Mouse (Mus musculus) lung, postnatal 0 days (tissue): Measurements from ENCODE around the gene Plp2. TPM values are rescaled to one million over a fixed set of nuclear protein-coding genes. Genes with fewer than 3 reads are reported as not detected.

ENCODE experiments used
- ATAC-seq: fragments of 200-750 bp; cut with Nextera tagmentation; 2 replicates; pipeline ENCODE4 v1.8.0; 2017; ENCODE audit warnings: moderate library complexity
- DNase-seq: peaks from one replicate; pipeline ENCODE4 v3.0.0-alpha.2; 2016; ENCODE audit warnings: low spot score
- H3K27ac ChIP-seq: fragments of 300-500 bp; sonication (generic); 2 replicates; pipeline ENCODE4 v1.5.1; 2014; ENCODE audit warnings: antibody characterized with exemption, mild to moderate bottlenecking, low read length, mixed read lengths
- H3K27me3 ChIP-seq: fragments of 300-500 bp; sonication (generic); replicated peaks from 2 replicates; pipeline ENCODE4 v1.6.1; 2014; ENCODE audit warnings: low read length, mixed read lengths; ENCODE audit not compliant: insufficient read depth
- H3K36me3 ChIP-seq: fragments of 300-500 bp; sonication (generic); 2 replicates; pipeline ENCODE4 v1.6.1; 2014; ENCODE audit warnings: low read length, mixed read lengths; ENCODE audit not compliant: insufficient read depth
- H3K4me1 ChIP-seq: fragments of 300-500 bp; sonication (generic); 2 replicates; pipeline ENCODE4 v1.6.1; 2014; ENCODE audit warnings: antibody characterized with exemption, low read depth, low read length, mixed read lengths; ENCODE audit not compliant: insufficient read depth
- H3K4me2 ChIP-seq: fragments of 300-500 bp; sonication (generic); replicated peaks from 2 replicates; pipeline ENCODE4 v1.6.1; 2014; ENCODE audit warnings: low read depth, mild to moderate bottlenecking, low read length, moderate library complexity, mixed read lengths
- H3K4me3 ChIP-seq: fragments of 300-500 bp; sonication (generic); 2 replicates; pipeline ENCODE4 v1.5.1; 2014; ENCODE audit warnings: low read depth, low read length
- H3K9ac ChIP-seq: fragments of 300-500 bp; sonication (generic); replicated peaks from 2 replicates; pipeline ENCODE4 v1.6.1; 2014; ENCODE audit warnings: low read depth, mild to moderate bottlenecking
- H3K9me3 ChIP-seq: fragments of 300-500 bp; sonication (generic); 2 replicates; pipeline ENCODE4 v1.6.1; 2016; ENCODE audit warnings: low read length, mixed read lengths
- CTCF ChIP-seq: IDR thresholded peaks from 2 replicates; pipeline ENCODE4 v1.5.1; 2016; ENCODE audit warnings: antibody characterized with exemption, mild to moderate bottlenecking
- EP300 ChIP-seq: IDR thresholded peaks from 2 replicates; pipeline ENCODE4 v1.6.1; 2016; ENCODE audit warnings: antibody characterized with exemption, mild to moderate bottlenecking, control low read depth
- WGBS: fragments of 180-500 bp; shearing (Covaris S2); extraction: QIAGEN DNeasy Blood & Tissue Kit; methylation state at CpG from one replicate; pipeline ENCODE4 v1.1.7; 2014; 5-methylcytosine and 5-hydroxymethylcytosine counted together
- polyA plus RNA-seq: library from polyadenylated mRNA; unstranded; fragments of >200 nt; fragmentation: Nextera tagmentation; extraction: Ambion mirVana; gene quantifications from 2 replicates; pipeline ENCODE4 v1.2.1, GENCODE M21; 2015

Plp2 gene
- polyA plus RNA-seq, 1 experiment from 2014 or later = 242 TPM

DNA sequence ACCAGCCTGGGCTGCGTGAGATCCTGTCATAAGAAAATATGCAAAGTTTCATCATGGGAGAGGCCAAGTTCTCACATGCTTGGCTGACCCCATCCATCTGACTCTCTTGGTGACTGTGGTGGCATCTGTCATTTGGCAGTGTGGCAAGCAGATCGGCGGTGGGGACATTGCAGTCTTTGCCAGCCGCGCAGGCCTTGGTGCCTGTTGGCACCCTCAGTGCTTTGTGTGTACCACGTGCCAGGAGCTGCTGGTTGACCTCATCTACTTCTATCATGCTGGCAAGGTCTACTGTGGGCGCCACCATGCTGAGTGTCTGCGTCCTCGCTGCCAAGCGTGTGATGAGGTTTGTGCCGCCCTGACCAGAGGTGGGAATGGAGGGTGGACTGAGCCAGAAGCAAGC, 6.4 kb downstream of the Plp2 start:
- 85% methylated on average over 9 of the region's 11 CpGs for WGBS
- no peak for DNase-seq
- H3K36me3 ChIP-seq = no peaks in the 10 kb centered on the region
- H3K27me3 ChIP-seq = no peaks in the 10 kb centered on the region
- H3K4me2 ChIP-seq = no peak overlapping the region
- ATAC-seq = no peak
- H3K9ac ChIP-seq = no peak overlapping the region
- no peaks in the 10 kb centered on the region for H3K9me3 ChIP-seq
- no peak overlapping the region for H3K27ac ChIP-seq
- TF ChIP-seq CTCF = no peak
- TF ChIP-seq EP300 = no peak
- H3K4me1 ChIP-seq = no peaks in the 10 kb centered on the region
- no peak overlapping the region for H3K4me3 ChIP-seq

DNA sequence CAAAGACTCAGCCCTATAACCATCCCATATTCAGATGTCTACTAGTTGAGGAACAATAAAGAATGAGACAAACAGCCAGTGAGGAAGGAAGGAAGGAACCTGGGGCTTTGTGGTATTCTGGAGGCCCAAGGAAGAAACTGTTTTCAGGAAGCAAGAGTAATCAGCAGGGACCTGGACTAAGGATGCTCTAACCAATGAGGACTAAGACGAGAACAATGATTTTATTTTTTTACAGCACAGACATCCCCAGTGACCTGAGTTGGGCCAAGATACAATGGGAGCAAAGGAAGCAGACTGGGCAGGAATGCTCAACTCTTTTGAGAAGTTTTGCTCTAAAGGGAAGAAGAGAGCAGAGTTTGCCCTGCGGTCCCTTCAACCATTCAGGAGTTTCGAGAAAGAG, 8.3 kb downstream of the Plp2 start:
- Histone ChIP-seq H3K4me3 (no peak overlapping the region), H3K9ac (no peak overlapping the region), H3K4me2 (no peak overlapping the region), H3K27me3 (no peaks in the 10 kb centered on the region), H3K4me1 (no peaks in the 10 kb centered on the region), H3K27ac (no peak overlapping the region), H3K9me3 (no peaks in the 10 kb centered on the region), H3K36me3 (no peaks in the 10 kb centered on the region)
- DNase-seq (no peak), ATAC-seq (no peak)
- no peak for TF ChIP-seq CTCF
- no peak for TF ChIP-seq EP300
- 70% methylated on average over 3 of the region's 3 CpGs for WGBS

DNA sequence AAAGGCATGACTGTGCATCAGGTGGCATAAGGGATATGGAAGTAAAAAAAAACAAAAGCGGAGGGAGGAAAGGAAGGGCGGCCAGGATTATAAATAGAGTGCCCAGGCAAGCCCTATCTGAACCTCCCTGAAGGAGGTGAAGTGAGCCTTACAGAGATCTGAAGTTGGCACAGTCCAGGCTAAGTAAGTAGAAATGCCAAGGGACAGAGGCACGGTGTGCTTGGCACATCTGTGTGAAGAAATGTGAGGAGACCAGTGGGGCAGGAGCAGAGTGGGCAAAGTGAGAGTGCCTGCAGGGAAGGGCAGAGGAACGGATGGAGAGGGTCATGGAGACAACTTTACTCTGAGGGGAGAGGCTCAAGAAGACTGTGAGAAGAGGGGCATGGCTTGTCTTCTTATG, 10.1 kb downstream of the Plp2 start:
- ATAC-seq (no peak), DNase-seq (no peak)
- H3K4me2 ChIP-seq = no peak overlapping the region
- H3K36me3 ChIP-seq = no peaks in the 10 kb centered on the region
- WGBS = 63% methylated on average over 4 of the region's 4 CpGs
- no peaks in the 10 kb centered on the region for H3K27me3 ChIP-seq
- no peaks in the 10 kb centered on the region for H3K4me1 ChIP-seq
- no peak overlapping the region for H3K9ac ChIP-seq
- H3K4me3 ChIP-seq = no peak overlapping the region
- TF ChIP-seq EP300 = no peak
- TF ChIP-seq CTCF = no peak
- no peak overlapping the region for H3K27ac ChIP-seq
- H3K9me3 ChIP-seq = no peaks in the 10 kb centered on the region

DNA sequence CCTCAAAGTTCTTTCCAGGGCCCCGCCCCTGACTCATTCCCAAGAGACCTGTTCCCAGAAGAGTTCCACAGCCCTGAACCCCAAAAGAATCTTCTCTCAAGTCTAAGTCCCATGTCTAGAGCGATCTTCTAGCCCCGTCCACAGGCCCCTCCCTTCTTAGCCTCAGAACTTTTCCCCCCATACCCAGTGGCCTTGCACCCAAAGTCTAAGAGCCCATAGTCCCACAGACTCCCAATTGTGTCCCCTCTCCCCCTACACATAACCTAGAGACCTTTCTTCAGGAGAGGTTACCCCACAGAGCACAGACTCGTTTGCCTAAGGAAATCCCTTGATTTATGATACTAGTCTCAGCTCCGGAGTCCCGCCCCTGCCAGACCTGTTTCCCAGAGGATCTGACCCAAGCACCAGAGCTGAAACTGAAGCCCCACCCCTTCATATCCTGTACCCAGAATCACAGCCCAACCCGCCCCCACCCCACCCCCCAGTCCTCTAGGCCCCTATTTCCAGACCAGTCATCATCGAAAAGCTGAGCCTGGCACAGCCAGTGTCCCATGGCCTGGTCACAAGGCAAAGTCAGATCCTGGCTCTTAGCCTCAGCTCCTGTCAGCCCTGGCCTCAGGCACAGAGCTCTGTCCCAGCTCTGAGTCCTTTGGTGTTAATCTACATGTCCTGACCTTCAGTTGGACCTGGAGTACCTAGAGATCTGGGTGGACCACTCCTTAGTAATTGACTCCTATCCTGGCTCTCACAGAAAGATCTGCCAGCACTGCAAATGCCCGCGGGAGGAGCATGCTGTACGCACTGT, 12.2 kb downstream of the Plp2 start:
- Histone ChIP-seq H3K4me3 (peak overlapping the region; percentile 39; the same call in 1 of the 2 replicates), H3K9ac (no peak overlapping the region), H3K36me3 (no peaks in the 10 kb centered on the region), H3K9me3 (no peaks in the 10 kb centered on the region), H3K4me2 (peak overlapping the region; percentile 52), H3K4me1 (no peaks in the 10 kb centered on the region), H3K27ac (peak overlapping the region; percentile 57; the same call in 1 of the 2 replicates), H3K27me3 (no peaks in the 10 kb centered on the region)
- 43% methylated on average over 11 of the region's 11 CpGs for WGBS
- TF ChIP-seq CTCF = no peak
- no peak for TF ChIP-seq EP300
- peak; percentile 32; the same call in 1 of the 2 replicates for ATAC-seq
- DNase-seq = no peak

DNA sequence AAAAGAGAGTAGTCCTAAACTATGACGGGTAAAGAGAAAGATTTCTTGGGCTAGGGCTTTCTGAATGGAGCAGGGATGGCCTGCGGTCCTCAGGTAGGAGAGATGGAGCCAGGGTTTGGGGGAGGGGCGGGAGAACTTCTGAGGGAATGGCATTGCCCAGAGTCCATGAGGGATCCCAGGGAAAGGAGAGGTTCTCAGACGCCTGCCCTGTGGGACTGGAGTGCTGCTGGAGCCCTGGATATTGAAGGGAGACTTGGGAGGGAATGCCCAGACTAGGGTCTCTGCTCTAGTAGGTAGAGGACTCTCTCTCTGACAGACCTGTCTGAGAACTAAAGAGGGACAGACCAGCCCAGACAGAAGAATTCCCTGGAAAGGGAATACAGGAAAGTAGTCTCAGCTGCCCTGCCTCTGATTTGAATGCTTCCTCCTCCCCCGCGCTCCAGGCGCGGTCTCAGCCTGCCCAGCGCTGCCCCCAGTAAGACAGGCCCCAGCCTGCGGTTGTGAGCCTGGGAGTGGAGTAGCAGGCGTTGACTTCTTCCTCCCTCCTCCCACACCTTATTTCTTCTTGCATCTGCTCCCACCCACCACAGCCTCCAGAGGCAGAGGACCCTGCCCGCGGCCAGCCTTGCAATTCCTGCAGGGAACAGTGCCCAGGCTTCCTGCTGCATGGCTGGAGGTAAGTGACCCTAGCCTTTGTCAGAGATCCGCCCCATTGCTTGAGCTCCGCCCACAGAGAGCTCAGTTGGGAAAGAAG, 13.0 kb downstream of the Plp2 start:
- DNase-seq = peak; percentile 67
- TF ChIP-seq EP300 = no peak
- TF ChIP-seq CTCF = no peak

DNA sequence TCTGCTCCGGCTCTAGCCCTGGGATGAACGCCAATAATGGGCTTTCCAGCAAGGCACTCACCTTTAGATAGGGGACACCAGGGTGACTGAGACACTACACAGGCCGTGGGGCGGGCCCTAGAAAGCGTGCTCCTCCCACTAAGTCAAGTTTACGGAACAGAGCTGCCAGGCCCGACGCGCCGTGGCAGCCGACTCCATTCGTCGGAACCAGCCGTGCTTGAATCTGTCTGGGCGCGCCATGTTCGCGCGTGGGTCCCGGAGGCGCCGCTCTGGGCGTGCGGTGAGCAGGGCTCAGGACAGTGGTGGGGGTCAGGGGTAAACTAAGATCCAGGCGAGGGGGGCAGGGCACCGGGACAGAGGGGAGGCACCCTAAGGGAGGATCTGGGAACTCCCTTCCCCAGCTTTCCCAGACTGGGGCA, 14.0 kb downstream of the Plp2 start, which contains the start of gene Prickle3:
Prickle3 (plus strand) TSS at position 40 of the 419 bp plus-strand sequence.
- ATAC-seq (peak; percentile 77), DNase-seq (peak; percentile 59)
- 22% methylated on average over 26 of the region's 26 CpGs for WGBS

More for the DNA sequence above, 13.0 kb downstream of the Plp2 start:
- peak overlapping the region; percentile 52 for H3K4me2 ChIP-seq
- H3K36me3 ChIP-seq = no peaks in the 10 kb centered on the region
- no peaks in the 10 kb centered on the region for H3K4me1 ChIP-seq
- H3K4me3 ChIP-seq = peak overlapping the region; percentile 39
- ATAC-seq = peak; percentile 76
- H3K9ac ChIP-seq = no peak overlapping the region
- WGBS = 10% methylated on average over 9 of the region's 15 CpGs
- no peaks in the 10 kb centered on the region for H3K9me3 ChIP-seq
- H3K27me3 ChIP-seq = no peaks in the 10 kb centered on the region
- peak overlapping the region; percentile 68 for H3K27ac ChIP-seq

More for the DNA sequence above, 14.0 kb downstream of the Plp2 start, which contains the start of gene Prickle3:
- Histone ChIP-seq H3K4me3 (peak within 1 kb of the TSS; percentile 39), H3K4me1 (no peaks in the 10 kb centered on the region), H3K4me2 (peak within 1 kb of the TSS; percentile 52), H3K27ac (peak within 1 kb of the TSS; percentile 68), H3K9me3 (no peaks in the 10 kb centered on the region), H3K36me3 (no peaks in the 10 kb centered on the region), H3K27me3 (no peaks in the 10 kb centered on the region), H3K9ac (peak within 1 kb of the TSS; percentile 24)
- TF ChIP-seq CTCF = no peak
- no peak for TF ChIP-seq EP300
